Mouse (Mus musculus): ENCODE data around the gene Tbc1d8.

DNA sequence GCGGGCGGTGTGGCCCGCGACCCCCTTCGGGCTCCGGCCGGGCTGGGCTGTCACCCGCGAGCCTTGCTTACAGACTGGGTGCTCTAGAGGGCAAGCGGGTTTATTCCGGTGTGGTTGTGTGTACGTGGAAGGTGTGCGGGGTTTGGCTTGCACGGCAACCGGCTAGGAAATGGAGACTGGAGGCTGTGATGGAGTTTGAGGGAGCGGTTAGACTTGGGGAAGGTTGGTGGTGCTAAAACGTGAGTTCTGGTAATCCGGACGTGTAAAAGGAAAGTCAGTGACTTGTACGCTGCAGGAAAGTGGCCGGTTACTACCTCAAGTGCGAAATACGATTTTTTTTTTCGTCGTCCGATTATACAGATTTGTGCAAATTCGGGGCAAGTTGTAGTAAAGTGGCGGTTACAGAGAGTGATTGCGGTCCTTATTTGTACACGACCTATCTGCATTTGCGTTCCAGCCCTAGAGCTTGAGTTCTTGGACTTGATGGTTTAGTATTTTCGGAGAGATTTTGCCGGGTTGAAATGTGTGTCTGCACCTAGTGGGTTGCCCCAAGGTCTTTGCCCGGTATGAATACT, 110.2 kb downstream of the Tbc1d8 start:
- TF ChIP-seq POLR2A (IDR thresholded peaks at IDR 0.05; ENCODE audit: insufficient read length, low read depth) (no peak), USF1 (IDR thresholded peaks at IDR 0.05; ENCODE audit: low read depth) (no peak), POLR2AphosphoS2 (IDR thresholded peaks at IDR 0.05; ENCODE audit: insufficient read length, low read depth) (no peak), TCF12 (IDR thresholded peaks at IDR 0.05; ENCODE audit: insufficient read depth, poor library complexity, severe bottlenecking) (no peak), TCF3 (IDR thresholded peaks at IDR 0.05; ENCODE audit: insufficient read length, low read depth) (no peak), MAX (IDR thresholded peaks at IDR 0.05; ENCODE audit: low read depth) (no peak), CEBPB (IDR thresholded peaks at IDR 0.05; ENCODE audit: insufficient read depth, poor library complexity, severe bottlenecking) (no peak), SRF (IDR thresholded peaks at IDR 0.05; ENCODE audit: control insufficient read depth, insufficient read length, low read depth) (no peak), MYOG (IDR thresholded peaks at IDR 0.05; ENCODE audit: control insufficient read depth in 1 of 3, insufficient read depth in 1 of 3, insufficient read length in 2 of 3, low read depth in 2 of 3) (no peak), MYOD1 (IDR thresholded peaks at IDR 0.05; ENCODE audit: control insufficient read depth in 1 of 3, insufficient read length in 2 of 3, low read depth in 2 of 3) (no peak), E2F4 (IDR thresholded peaks at IDR 0.05; ENCODE audit: insufficient read depth) (no peak), REST (IDR thresholded peaks at IDR 0.05; ENCODE audit: insufficient read depth, insufficient read length) (no peak)

All from myocyte (in vitro differentiated cells).